Mouse (Mus musculus): ENCODE measurements around the gene Cacng4. TPM values are rescaled to one million over a fixed set of nuclear protein-coding genes. Genes with fewer than 3 reads are reported as not detected.

Gene Cacng4
- polyA plus RNA-seq, 1 experiment from 2014 or later: 25.6 TPM

DNA sequence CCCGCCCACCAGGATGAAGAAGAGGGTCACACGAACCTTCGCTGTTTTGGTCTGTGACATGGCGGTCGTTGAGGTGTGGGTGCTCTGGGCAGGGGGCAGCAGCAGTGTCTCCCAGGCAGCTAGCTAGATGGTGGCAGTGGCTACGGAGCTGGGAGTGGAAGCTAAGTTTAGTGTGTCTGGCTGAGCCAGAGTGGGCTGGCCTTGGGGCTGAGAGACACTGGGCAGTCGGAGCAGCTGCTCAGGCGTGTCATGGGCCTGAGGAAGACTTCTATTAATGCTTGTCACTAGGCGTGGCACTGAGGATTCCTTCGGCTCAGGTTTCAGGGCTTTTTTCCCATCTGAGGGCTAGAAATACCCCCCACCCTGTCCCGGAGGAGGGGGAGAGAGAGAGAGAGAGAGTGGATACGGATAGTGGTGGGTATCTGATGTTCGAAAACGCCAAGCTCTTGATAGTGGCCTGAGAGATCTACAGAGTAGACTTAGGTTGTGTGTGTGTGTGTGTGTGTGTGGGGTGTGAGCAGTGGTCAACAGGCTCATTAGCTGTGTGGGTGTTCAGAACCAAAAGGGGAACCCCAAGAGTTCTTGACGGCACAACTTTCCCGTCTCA, 77.9 kb downstream of the Cacng4 start, which contains the start of gene Cacng1:
TSS of gene Cacng1 (minus strand) at position 191 of the 607 bp plus-strand sequence.
- no peak within 1 kb of the TSS for H3K4me3 ChIP-seq (ENCODE audit: low read depth, low read length)
- no peak within 1 kb of the TSS for H3K4me2 ChIP-seq
- no peaks in the 10 kb centered on the region for H3K27me3 ChIP-seq (ENCODE audit: control insufficient read depth, insufficient read depth, low read length)
- no peak for DNase-seq (ENCODE audit: low spot score, missing footprints)
- H3K4me1 ChIP-seq (ENCODE audit: control insufficient read depth, insufficient read depth, low read length): no peaks in the 10 kb centered on the region
- WGBS: 77% methylated on average over 16 of the region's 16 CpGs
- H3K9me3 ChIP-seq (ENCODE audit: control insufficient read depth, low read length): no peaks in the 10 kb centered on the region; the same call in 1 of the 2 replicates
- H3K27ac ChIP-seq (ENCODE audit: low read depth, low read length): no peak within 1 kb of the TSS
- H3K36me3 ChIP-seq (ENCODE audit: control insufficient read depth, insufficient read depth, low read length): no peaks in the 10 kb centered on the region
- H3K9ac ChIP-seq (ENCODE audit: low read length): no peak within 1 kb of the TSS
- ATAC-seq (ENCODE audit: low FRiP score): no peak

GRCm38 (mm10) chr11:107714368-107714767, 80.0 kb downstream of the Cacng4 start:
- no peaks in the 10 kb centered on the region for H3K4me1 ChIP-seq (ENCODE audit: control insufficient read depth, insufficient read depth, low read length)
- no peaks in the 10 kb centered on the region; the same call in 1 of the 2 replicates for H3K9me3 ChIP-seq (ENCODE audit: control insufficient read depth, low read length)
- H3K27ac ChIP-seq (ENCODE audit: low read depth, low read length): no peak overlapping the region
- H3K4me3 ChIP-seq (ENCODE audit: low read depth, low read length): no peak overlapping the region
- H3K36me3 ChIP-seq (ENCODE audit: control insufficient read depth, insufficient read depth, low read length): no peaks in the 10 kb centered on the region
- no peaks in the 10 kb centered on the region for H3K27me3 ChIP-seq (ENCODE audit: control insufficient read depth, insufficient read depth, low read length)
- no peak overlapping the region for H3K9ac ChIP-seq (ENCODE audit: low read length)
- WGBS: 86% methylated on average over 7 of the region's 7 CpGs
- H3K4me2 ChIP-seq: no peak overlapping the region
- no peak for DNase-seq (ENCODE audit: low spot score, missing footprints)
- no peak for ATAC-seq (ENCODE audit: low FRiP score)

DNA sequence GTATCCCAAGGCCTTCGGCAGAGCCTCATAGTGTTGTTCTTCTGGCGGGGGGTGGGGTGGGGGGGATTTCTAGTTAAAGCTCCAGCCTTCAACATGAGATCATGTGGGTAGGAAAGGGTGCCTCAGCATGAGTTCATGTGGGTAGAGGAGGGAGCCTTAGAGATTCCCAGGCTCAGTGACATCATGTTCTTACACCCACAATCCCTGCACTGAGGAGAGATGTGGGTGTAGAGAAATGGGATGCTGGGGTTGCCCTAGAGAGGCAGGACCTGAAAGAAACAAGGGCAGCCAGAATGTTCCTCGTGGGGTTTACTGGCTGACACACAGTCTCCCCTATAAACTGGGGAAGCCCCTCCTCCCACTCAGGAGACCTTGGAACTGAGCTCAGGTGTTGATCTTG, 84.0 kb downstream of the Cacng4 start:
- Histone ChIP-seq H3K36me3 (ENCODE audit: control insufficient read depth, insufficient read depth, low read length) (no peaks in the 10 kb centered on the region), H3K4me2 (no peak overlapping the region), H3K9ac (ENCODE audit: low read length) (no peak overlapping the region), H3K27me3 (ENCODE audit: control insufficient read depth, insufficient read depth, low read length) (no peaks in the 10 kb centered on the region), H3K4me1 (ENCODE audit: control insufficient read depth, insufficient read depth, low read length) (peaks cover 4% of the 10 kb centered on the region; the same call in 1 of the 2 replicates), H3K9me3 (ENCODE audit: control insufficient read depth, low read length) (no peaks in the 10 kb centered on the region), H3K27ac (ENCODE audit: low read depth, low read length) (no peak overlapping the region), H3K4me3 (ENCODE audit: low read depth, low read length) (no peak overlapping the region)
- 87% methylated on average over 3 of the region's 3 CpGs for WGBS
- DNase-seq (ENCODE audit: low spot score, missing footprints) (no peak), ATAC-seq (ENCODE audit: low FRiP score) (no peak)

DNA sequence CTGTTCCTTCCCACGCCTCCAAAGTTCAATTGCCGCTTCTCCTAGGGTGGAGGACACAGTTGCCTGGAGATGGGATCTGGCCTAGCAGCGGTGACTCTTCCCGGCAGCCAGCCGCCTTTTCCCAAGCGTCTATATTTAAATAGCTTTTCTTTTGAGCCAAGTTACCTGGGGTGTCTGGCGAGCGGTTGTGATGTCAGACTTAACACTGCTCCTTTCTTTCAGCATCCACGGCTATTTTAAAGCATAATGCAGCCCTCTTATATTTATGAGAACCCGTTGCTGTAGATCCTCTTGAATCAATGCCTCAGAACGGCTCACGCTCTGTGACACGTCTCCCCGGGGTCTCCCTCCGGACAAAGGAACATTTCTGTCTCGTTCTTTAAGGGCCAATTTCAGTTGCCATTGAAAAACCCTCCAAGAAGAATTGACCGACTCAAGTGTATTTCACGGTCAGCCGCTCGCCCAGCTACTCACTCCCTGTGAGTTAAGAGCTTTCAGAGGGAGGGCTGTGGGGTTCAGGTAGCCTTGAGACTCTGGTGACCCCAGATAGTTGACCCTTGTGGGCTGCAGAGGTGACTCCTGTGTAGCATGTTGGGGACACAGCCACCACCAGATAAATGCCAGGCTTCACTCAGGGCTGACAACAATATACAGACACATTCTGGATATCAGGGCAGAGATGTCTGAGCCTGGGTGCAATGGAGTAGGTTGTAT, 86.3 kb downstream of the Cacng4 start:
- Histone ChIP-seq H3K4me1 (ENCODE audit: control insufficient read depth, insufficient read depth, low read length) (peaks cover 10% of the 10 kb centered on the region; the same call in 1 of the 2 replicates), H3K4me3 (ENCODE audit: low read depth, low read length) (no peak overlapping the region), H3K36me3 (ENCODE audit: control insufficient read depth, insufficient read depth, low read length) (no peaks in the 10 kb centered on the region), H3K9ac (ENCODE audit: low read length) (no peak overlapping the region), H3K27me3 (ENCODE audit: control insufficient read depth, insufficient read depth, low read length) (0 out of 2 replicates have a peak, but pooled peaks cover 2% of the 10 kb centered on the region), H3K9me3 (ENCODE audit: control insufficient read depth, low read length) (no peaks in the 10 kb centered on the region), H3K4me2 (peak overlapping the region; percentile 6; the same call in 1 of the 2 replicates), H3K27ac (ENCODE audit: low read depth, low read length) (no peak overlapping the region)
- DNase-seq (ENCODE audit: low spot score, missing footprints) (peak; percentile 90), ATAC-seq (ENCODE audit: low FRiP score) (peak; percentile 75)
- WGBS: 26% methylated on average over 20 of the region's 20 CpGs

DNA sequence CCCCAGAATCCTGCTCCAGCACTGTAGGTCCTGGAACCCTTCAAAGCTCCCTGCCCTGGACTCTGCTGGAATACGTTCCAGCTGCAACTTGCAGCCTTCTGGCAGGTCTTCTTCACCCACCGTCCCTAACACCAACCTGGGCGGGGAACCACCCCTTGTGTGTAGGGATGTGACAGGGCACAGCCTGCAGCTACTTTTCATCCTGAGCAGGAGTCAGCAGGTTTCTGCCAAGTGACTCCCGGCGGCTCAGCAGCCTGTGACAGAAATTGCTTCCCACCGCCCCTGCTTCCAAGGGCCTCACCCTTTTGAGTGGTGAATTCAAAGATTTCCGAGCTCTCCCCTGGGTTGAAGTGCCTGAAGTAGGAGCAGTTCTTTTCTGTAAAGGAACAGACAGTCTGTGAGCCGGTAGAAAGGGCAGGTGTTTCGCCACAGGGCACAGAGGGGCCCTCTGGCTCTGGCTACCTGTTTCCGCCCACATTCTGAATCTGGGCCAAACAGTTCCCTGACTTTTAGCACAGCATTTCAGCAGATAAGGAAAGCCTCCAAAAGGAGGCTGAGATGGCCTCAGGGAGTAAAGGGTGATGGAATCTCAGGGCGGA, 88.8 kb downstream of the Cacng4 start:
- H3K4me3 ChIP-seq (ENCODE audit: low read depth, low read length): no peak overlapping the region
- H3K27me3 ChIP-seq (ENCODE audit: control insufficient read depth, insufficient read depth, low read length): 0 out of 2 replicates have a peak, but pooled peaks cover 2% of the 10 kb centered on the region
- H3K9me3 ChIP-seq (ENCODE audit: control insufficient read depth, low read length): no peaks in the 10 kb centered on the region
- WGBS: 70% methylated on average over 11 of the region's 11 CpGs
- H3K4me1 ChIP-seq (ENCODE audit: control insufficient read depth, insufficient read depth, low read length): peaks cover 10% of the 10 kb centered on the region; the same call in 1 of the 2 replicates
- H3K9ac ChIP-seq (ENCODE audit: low read length): no peak overlapping the region
- H3K27ac ChIP-seq (ENCODE audit: low read depth, low read length): no peak overlapping the region
- no peaks in the 10 kb centered on the region for H3K36me3 ChIP-seq (ENCODE audit: control insufficient read depth, insufficient read depth, low read length)
- no peak overlapping the region for H3K4me2 ChIP-seq
- DNase-seq (ENCODE audit: low spot score, missing footprints) (no peak), ATAC-seq (ENCODE audit: low FRiP score) (no peak)

DNA sequence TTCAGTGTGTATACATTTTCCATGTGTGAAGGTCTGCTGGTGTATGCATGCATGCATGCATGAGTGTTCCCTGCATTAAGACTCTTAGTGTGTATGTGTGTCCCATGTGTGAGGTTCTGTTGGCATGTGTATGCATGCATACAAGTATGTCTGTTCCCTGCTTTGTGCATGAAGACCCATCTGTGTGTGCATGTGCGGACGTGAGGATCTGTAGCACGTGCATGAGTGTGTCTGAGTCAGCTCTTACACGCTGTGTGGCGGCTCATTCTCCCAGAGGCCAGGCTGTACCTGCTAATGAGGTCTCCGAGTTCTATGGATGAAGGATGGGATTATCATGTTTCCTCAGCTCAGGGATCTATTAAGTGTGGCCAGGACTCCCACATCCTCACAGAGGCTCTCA, 89.3 kb downstream of the Cacng4 start:
- Histone ChIP-seq H3K27ac (ENCODE audit: low read depth, low read length) (no peak overlapping the region), H3K9me3 (ENCODE audit: control insufficient read depth, low read length) (no peaks in the 10 kb centered on the region), H3K4me3 (ENCODE audit: low read depth, low read length) (no peak overlapping the region), H3K27me3 (ENCODE audit: control insufficient read depth, insufficient read depth, low read length) (0 out of 2 replicates have a peak, but pooled peaks cover 2% of the 10 kb centered on the region), H3K9ac (ENCODE audit: low read length) (no peak overlapping the region), H3K4me2 (no peak overlapping the region), H3K4me1 (ENCODE audit: control insufficient read depth, insufficient read depth, low read length) (peaks cover 10% of the 10 kb centered on the region; the same call in 1 of the 2 replicates), H3K36me3 (ENCODE audit: control insufficient read depth, insufficient read depth, low read length) (no peaks in the 10 kb centered on the region)
- no peak for DNase-seq (ENCODE audit: low spot score, missing footprints)
- WGBS: 82% methylated on average over 6 of the region's 6 CpGs
- ATAC-seq (ENCODE audit: low FRiP score): no peak

DNA sequence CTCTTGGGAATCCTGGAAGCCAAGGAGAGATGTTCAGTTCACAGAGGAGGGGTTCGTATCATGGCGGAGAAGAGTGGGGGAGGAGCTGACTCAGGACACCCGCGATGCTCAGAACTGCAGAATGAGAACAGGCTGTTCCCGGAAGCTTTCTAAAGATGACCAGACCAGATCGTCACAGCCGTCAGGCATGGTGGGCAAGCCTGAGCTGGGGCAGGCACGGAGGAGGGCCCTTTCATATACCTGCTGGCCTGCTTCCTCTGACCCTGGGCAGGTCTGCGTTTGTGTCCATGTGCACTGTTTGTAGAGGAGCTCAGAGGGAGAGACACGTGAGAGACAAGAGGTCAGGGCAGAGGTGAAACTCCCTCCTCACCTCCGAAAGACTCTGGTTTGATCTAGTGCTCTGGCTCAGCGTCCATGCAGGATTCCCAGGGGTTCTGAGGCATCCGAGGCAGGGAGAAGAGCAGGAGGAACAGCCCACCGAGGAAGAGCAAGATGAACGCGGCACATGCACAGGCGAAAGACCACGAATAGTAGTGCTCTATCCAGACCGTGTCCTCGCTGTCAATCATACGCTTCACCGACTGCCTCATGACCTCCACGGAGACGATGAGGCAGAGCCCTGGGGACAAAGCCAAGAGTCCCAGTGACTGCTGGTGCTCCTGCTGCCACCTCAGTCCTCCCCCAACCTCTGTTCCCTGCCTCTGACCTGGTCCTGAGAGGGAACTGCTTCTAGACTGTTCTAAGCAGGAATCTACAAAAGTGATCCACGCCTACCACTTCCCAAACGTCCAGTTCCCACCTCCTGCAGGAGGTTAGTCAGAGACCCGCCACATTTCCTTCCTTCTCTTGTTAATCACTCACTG, 90.9 kb downstream of the Cacng4 start:
- Histone ChIP-seq H3K27me3 (ENCODE audit: control insufficient read depth, insufficient read depth, low read length) (0 out of 2 replicates have a peak, but pooled peaks cover 2% of the 10 kb centered on the region), H3K9ac (ENCODE audit: low read length) (no peak overlapping the region), H3K4me3 (ENCODE audit: low read depth, low read length) (no peak overlapping the region), H3K9me3 (ENCODE audit: control insufficient read depth, low read length) (no peaks in the 10 kb centered on the region), H3K27ac (ENCODE audit: low read depth, low read length) (no peak overlapping the region), H3K36me3 (ENCODE audit: control insufficient read depth, insufficient read depth, low read length) (no peaks in the 10 kb centered on the region), H3K4me1 (ENCODE audit: control insufficient read depth, insufficient read depth, low read length) (peaks cover 9% of the 10 kb centered on the region; the same call in 1 of the 2 replicates), H3K4me2 (no peak overlapping the region)
- DNase-seq (ENCODE audit: low spot score, missing footprints) (no peak), ATAC-seq (ENCODE audit: low FRiP score) (no peak)
- WGBS: 45% methylated on average over 27 of the region's 27 CpGs

DNA sequence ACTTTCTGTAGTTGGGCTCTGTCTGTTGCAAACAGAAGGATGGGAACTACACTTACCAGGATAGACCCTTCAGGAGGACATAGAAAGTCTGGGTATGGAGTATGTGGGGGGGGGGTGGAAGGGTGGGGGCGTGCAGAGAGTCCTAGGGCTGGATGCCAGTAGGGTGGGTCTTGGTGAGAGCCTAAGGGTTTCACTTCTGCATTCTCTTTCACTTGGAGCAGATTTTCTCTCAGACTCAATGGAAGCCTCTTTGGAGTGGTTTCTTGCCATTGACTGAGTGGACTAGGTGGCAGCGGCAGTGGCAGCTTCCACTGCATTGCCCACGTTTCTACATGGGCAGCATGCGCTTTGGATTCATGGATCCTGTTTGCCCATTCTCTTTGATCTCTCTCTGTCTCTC, 94.4 kb downstream of the Cacng4 start:
- Histone ChIP-seq H3K27me3 (ENCODE audit: control insufficient read depth, insufficient read depth, low read length) (0 out of 2 replicates have a peak, but pooled peaks cover under 1% of the 10 kb centered on the region), H3K4me1 (ENCODE audit: control insufficient read depth, insufficient read depth, low read length) (peaks cover 6% of the 10 kb centered on the region; the same call in 1 of the 2 replicates), H3K9ac (ENCODE audit: low read length) (no peak overlapping the region), H3K36me3 (ENCODE audit: control insufficient read depth, insufficient read depth, low read length) (no peaks in the 10 kb centered on the region), H3K9me3 (ENCODE audit: control insufficient read depth, low read length) (no peaks in the 10 kb centered on the region), H3K27ac (ENCODE audit: low read depth, low read length) (no peak overlapping the region), H3K4me2 (no peak overlapping the region), H3K4me3 (ENCODE audit: low read depth, low read length) (no peak overlapping the region)
- ATAC-seq (ENCODE audit: low FRiP score) (no peak), DNase-seq (ENCODE audit: low spot score, missing footprints) (no peak)
- 89% methylated on average over 4 of the region's 4 CpGs for WGBS

All from midbrain, embryonic 11.5 days (tissue).